Mouse (Mus musculus): ENCODE data around the gene Plekha4. TPM values are rescaled to one million over a fixed set of nuclear protein-coding genes. Genes with fewer than 3 reads are reported as not detected.
"Not testable (repeated sequence)": the region's sequence is repeated elsewhere in the genome, so short reads cannot be mapped to it uniquely, and the experiment has no call there.

The Plekha4 gene
- 1.2 and 1.3 TPM in 2 replicates for polyA plus RNA-seq (2012; rRNA removed)

DNA sequence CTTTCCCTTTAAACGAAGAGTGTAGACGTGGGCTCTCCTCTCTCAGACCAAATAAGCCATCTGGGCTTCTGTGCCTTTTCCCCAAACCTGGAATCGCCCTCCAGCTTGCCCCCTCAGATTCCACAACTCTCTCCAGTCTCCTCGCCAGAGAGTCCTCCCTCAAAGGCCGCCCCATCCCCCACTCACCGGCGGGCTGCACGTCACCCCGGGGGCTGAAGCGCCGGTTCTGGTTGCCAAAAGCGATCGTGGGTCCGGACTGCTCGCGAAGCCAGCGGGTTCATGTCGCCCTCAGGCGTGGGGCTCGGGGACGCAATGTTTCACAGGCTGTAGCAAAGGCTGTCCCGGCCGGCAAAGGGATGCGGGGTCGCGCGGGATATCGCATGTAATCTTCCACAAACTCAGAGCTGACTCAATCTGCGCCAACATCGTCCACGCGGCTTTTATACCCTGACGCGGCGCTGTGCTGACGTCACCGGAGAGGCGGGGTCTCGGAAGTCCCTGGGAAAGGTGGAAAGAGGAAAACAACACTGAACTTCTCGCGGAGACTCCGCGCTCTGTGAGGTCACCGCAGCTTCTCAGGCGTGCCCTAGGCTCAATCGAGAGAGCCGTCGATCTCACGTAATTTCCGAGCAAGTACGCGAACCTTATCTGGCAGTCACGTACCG, at the start of gene Plekha4, which contains the start of gene Ppp1r15a:
Plekha4 (plus strand) TSS at position 522 of the 665 bp plus-strand sequence.
Ppp1r15a (minus strand) TSS at position 460 of the 665 bp plus-strand sequence.
- H3K27ac ChIP-seq (ENCODE audit: insufficient read depth, low read length), result peak within 1 kb of the TSS; percentile 95
- H3K4me3 ChIP-seq (replicated peaks; ENCODE audit: insufficient read depth, low read depth, low read length), result peak within 1 kb of the TSS; percentile 77
- under 1% methylated on average over 54 of the region's 54 CpGs for WGBS
- H3K4me1 ChIP-seq (ENCODE audit: control insufficient read depth, insufficient read depth, low read length), result peaks cover 13% of the 10 kb centered on the region
- TF ChIP-seq CTCF (IDR thresholded peaks at IDR 0.05; ENCODE audit: borderline replicate concordance, insufficient read depth, low read depth, low read length), result no peak
- peak; percentile 93 for TF ChIP-seq POLR2A (IDR thresholded peaks at IDR 0.05; ENCODE audit: borderline replicate concordance, insufficient read depth, low read length)
- DNase-seq, result peak; percentile 94 to 99
- no peaks in the 10 kb centered on the region for H3K27me3 ChIP-seq (ENCODE audit: control insufficient read depth, insufficient read depth, low read length)

DNA sequence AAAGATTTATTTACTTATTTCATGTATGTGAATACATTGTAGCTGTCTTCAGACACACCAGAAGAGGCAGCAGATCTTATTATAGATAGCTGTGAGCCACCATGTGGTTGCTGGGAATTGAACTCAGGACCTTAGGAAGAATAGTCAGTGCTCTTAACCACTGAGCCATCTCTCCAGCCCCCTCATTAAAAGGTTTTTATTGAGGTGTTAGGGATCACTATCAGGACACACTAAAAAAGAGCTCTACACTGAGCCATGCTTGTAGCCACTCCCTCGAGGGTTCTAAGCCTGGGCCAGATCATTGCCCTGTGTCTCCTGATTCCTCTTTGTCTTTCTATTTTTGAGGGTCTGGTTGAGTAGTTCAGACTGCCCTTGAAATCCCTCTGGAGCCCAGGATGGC, 49.7 kb upstream of the Plekha4 start:
- no peak for DNase-seq
- Histone ChIP-seq H3K27ac (ENCODE audit: insufficient read depth, low read length) (no peak overlapping the region), H3K4me3 (replicated peaks; ENCODE audit: insufficient read depth, low read depth, low read length) (no peak overlapping the region), H3K27me3 (ENCODE audit: control insufficient read depth, insufficient read depth, low read length) (no peaks in the 10 kb centered on the region), H3K4me1 (ENCODE audit: control insufficient read depth, insufficient read depth, low read length) (no peaks in the 10 kb centered on the region; the same call in 1 of the 2 replicates)
- 36% methylated on average over 1 of the region's 1 CpGs for WGBS
- TF ChIP-seq CTCF (IDR thresholded peaks at IDR 0.05; ENCODE audit: borderline replicate concordance, insufficient read depth, low read depth, low read length) (no peak), POLR2A (IDR thresholded peaks at IDR 0.05; ENCODE audit: borderline replicate concordance, insufficient read depth, low read length) (no peak)

DNA sequence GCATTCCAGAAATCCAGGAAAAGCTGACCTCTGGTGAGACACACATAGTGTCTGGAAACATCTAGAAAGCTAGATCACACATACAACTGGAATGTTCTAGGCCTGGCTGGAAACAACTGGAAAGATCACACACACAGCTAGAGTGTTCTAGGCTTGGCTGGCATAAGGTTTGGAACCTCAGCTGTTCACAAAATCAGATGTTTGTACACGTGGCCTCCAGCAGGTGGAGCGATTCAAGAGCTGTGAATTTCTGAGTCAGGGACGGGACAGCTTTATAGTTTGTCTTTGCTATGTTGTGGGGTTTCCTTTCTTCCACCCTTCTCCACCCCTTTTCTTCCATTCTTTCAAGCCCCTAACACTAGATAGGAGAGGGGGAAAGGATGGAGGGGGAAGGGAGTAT, 49.1 kb upstream of the Plekha4 start:
- Histone ChIP-seq H3K4me3 (replicated peaks; ENCODE audit: insufficient read depth, low read depth, low read length) (no peak overlapping the region), H3K4me1 (ENCODE audit: control insufficient read depth, insufficient read depth, low read length) (no peaks in the 10 kb centered on the region; the same call in 1 of the 2 replicates), H3K27ac (ENCODE audit: insufficient read depth, low read length) (no peak overlapping the region), H3K27me3 (ENCODE audit: control insufficient read depth, insufficient read depth, low read length) (no peaks in the 10 kb centered on the region)
- peak; percentile 78 for TF ChIP-seq CTCF (IDR thresholded peaks at IDR 0.05; ENCODE audit: borderline replicate concordance, insufficient read depth, low read depth, low read length)
- no peak for TF ChIP-seq POLR2A (IDR thresholded peaks at IDR 0.05; ENCODE audit: borderline replicate concordance, insufficient read depth, low read length)
- DNase-seq, result peak; percentile 79
- WGBS, result 6% methylated on average over 3 of the region's 3 CpGs

DNA sequence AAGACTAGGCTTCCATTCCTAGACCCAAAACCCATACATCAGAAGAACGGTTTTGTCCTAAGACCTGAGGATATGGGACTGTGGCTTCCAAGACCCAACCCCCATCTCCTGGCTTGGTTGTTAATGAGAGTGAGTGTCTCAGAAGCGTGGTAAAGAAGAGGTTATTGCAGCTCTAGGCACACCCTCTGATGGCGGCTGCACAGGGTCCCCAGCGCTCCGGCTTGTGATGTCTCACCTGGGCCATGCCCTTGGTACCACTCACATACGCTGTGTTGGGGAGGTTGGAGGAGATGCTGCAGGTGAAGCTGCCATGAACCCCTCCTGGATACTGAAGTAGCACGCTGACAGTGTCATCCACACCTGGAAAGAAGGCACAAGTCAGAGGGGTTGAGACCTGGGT, 47.4 kb upstream of the Plekha4 start:
- Histone ChIP-seq H3K27ac (ENCODE audit: insufficient read depth, low read length) (no peak overlapping the region), H3K4me1 (ENCODE audit: control insufficient read depth, insufficient read depth, low read length) (no peaks in the 10 kb centered on the region; the same call in 1 of the 2 replicates), H3K4me3 (replicated peaks; ENCODE audit: insufficient read depth, low read depth, low read length) (no peak overlapping the region), H3K27me3 (ENCODE audit: control insufficient read depth, insufficient read depth, low read length) (no peaks in the 10 kb centered on the region)
- TF ChIP-seq CTCF (IDR thresholded peaks at IDR 0.05; ENCODE audit: borderline replicate concordance, insufficient read depth, low read depth, low read length), result no peak
- no peak for TF ChIP-seq POLR2A (IDR thresholded peaks at IDR 0.05; ENCODE audit: borderline replicate concordance, insufficient read depth, low read length)
- WGBS, result 93% methylated on average over 7 of the region's 7 CpGs
- no peak for DNase-seq

DNA sequence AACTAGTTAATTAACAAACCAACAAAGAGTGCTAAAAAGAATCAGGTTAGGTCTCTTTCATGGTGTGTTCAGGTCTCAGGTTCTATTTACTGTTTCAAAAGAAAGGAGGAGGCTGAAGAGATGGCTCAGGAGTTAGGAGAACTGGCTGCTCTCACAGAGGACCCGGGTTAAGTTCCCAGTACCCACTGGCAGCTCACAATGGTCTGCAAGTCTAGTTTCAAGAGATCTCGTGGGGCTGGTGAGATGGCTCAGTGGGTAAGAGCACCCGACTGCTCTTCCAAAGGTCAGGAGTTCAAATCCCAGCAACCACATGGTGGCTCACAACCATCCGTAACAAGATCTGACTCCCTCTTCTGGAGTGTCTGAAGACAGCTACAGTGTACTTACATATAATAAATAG, 45.8 kb upstream of the Plekha4 start:
- WGBS, result 82% methylated on average over 4 of the region's 4 CpGs
- H3K4me1 ChIP-seq (ENCODE audit: control insufficient read depth, insufficient read depth, low read length); H3K4me3 ChIP-seq (replicated peaks; ENCODE audit: insufficient read depth, low read depth, low read length); DNase-seq; H3K27me3 ChIP-seq (ENCODE audit: control insufficient read depth, insufficient read depth, low read length); H3K27ac ChIP-seq (ENCODE audit: insufficient read depth, low read length): not testable (repeated sequence)

DNA sequence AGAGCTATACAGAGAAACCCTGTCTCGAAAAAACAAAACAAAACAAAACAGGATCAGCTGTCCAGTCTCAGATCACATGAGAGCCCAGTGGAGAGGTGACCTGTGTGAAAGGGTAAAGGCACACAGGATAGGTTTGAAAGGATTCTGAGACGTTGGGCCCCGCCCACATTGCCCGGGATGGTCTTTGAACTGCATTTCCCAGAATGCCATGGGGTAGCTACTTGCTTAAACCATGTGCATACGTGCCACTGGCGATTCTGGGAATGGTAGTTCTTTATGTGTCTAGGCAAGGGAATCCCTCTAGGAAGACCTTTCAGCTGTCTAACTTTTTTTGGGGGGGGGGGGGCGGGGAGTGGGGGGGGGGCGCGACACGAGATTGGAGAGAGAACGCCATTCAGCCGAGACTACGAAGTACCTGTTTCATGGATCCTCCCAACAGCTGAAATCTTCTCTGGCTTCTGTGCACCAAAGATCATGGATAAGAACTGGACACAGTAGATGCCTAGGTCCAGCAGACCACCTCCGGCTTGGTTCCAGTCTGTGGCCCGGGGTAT, 44.7 kb upstream of the Plekha4 start, which contains the start of gene Tulp2:
Tulp2 (plus strand) TSS at position 504 of the 554 bp plus-strand sequence.
- Histone ChIP-seq H3K4me1 (ENCODE audit: control insufficient read depth, insufficient read depth, low read length) (no peaks in the 10 kb centered on the region; the same call in 1 of the 2 replicates), H3K27ac (ENCODE audit: insufficient read depth, low read length) (no peak within 1 kb of the TSS), H3K27me3 (ENCODE audit: control insufficient read depth, insufficient read depth, low read length) (no peaks in the 10 kb centered on the region), H3K4me3 (replicated peaks; ENCODE audit: insufficient read depth, low read depth, low read length) (no peak within 1 kb of the TSS)
- TF ChIP-seq CTCF (IDR thresholded peaks at IDR 0.05; ENCODE audit: borderline replicate concordance, insufficient read depth, low read depth, low read length) (no peak), POLR2A (IDR thresholded peaks at IDR 0.05; ENCODE audit: borderline replicate concordance, insufficient read depth, low read length) (no peak)
- peak; percentile 71 to 77 for DNase-seq
- 50% methylated on average over 15 of the region's 15 CpGs for WGBS

DNA sequence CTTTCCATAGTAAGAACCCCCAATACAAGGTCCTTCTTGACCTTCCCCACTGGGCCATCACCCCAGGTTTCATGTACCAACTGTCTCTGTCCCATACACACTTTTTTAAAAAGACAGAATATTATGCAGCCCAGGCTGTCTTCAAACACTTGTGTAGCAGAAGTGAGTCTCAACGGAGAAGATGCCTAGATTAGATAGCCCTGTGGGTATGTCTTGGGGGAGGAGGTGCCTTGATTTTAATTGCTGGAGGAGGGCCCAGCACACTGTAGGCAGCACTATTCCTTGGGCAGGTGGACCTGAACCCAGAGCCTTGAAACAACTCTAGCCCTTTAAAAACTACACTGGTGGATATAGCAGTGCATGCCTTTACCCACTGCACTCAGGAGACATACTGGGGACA, 44.0 kb upstream of the Plekha4 start:
- no peak overlapping the region for H3K4me3 ChIP-seq (replicated peaks; ENCODE audit: insufficient read depth, low read depth, low read length)
- DNase-seq, result no peak
- TF ChIP-seq CTCF (IDR thresholded peaks at IDR 0.05; ENCODE audit: borderline replicate concordance, insufficient read depth, low read depth, low read length) (no peak), POLR2A (IDR thresholded peaks at IDR 0.05; ENCODE audit: borderline replicate concordance, insufficient read depth, low read length) (no peak)
- H3K27me3 ChIP-seq (ENCODE audit: control insufficient read depth, insufficient read depth, low read length), result no peaks in the 10 kb centered on the region
- H3K4me1 ChIP-seq (ENCODE audit: control insufficient read depth, insufficient read depth, low read length), result no peaks in the 10 kb centered on the region; the same call in none of the 2 replicates
- 90% methylated on average over 1 of the region's 1 CpGs for WGBS
- H3K27ac ChIP-seq (ENCODE audit: insufficient read depth, low read length), result no peak overlapping the region

DNA sequence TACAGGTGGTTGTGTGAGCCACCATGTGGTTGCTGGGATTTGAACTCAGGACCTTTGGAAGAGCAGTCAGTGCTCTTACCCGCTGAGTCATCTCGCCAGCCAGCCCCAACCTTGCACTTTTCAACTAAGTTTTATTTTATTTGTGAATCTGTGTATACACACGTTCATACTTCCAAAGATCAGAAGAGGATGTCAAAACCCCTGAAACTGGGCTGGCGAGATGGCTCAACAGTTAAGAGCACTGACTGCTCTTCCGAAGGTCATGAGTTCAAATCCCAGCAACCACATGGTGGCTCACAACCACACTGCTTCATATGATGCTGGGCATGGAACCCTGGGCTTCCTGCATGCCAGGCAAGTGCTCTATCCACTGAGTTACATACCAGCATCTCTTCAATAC, 41.1 kb upstream of the Plekha4 start:
- DNase-seq; H3K27me3 ChIP-seq (ENCODE audit: control insufficient read depth, insufficient read depth, low read length); H3K4me1 ChIP-seq (ENCODE audit: control insufficient read depth, insufficient read depth, low read length); H3K27ac ChIP-seq (ENCODE audit: insufficient read depth, low read length); H3K4me3 ChIP-seq (replicated peaks; ENCODE audit: insufficient read depth, low read depth, low read length): not testable (repeated sequence)
- WGBS, result 94% methylated on average over 5 of the region's 5 CpGs

Measured in cerebellum, adult 2 months (tissue).